Mouse (Mus musculus): Measurements from ENCODE around the gene Gpr182. TPM values are rescaled to one million over a fixed set of nuclear protein-coding genes. Genes with fewer than 3 reads are reported as not detected.

Gpr182 gene
- polyA plus RNA-seq, 1 experiment from 2014 or later: 2.6 TPM

DNA sequence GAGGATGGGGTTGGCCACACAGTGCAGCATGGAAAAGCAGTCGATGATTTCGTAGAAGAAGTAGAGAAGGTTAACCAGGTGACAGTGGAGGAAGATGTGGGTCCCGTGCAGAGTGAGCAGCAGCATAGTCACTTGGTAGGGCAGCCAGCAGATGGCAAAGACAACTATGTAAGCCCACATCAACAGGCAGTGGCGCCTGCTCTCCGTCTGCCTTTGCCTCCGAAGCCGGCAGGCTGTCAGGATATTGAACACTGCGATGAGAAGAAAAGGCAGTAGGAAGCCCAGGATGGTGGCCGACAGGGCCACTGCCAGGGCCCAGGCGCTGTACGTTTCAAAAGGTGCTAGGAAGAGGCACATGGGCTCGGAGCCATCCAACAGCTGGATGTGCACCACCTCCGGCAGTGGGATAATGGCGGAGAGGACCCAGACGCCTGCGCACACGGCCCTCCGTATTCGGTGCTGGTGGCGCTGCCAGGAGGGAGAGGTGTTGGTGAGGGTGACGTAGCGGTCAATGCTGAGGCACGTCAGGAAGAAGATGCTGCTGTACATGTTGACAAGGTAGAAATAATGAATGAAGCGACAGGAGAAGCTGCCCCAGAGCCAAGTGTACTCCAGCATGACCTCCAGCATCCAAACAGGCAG, 1.3 kb downstream of the Gpr182 start:
- Histone ChIP-seq H3K4me3 (ENCODE audit: low read depth, low read length) (peak overlapping the region; percentile 24), H3K4me2 (peak overlapping the region; percentile 54), H3K27ac (ENCODE audit: low read depth) (0 out of 2 replicates have a peak overlapping the region, but pooled peaks have one; percentile 18), H3K9me3 (ENCODE audit: low read depth, low read length) (no peaks in the 10 kb centered on the region), H3K36me3 (ENCODE audit: insufficient read depth) (peaks cover 30% of the 10 kb centered on the region), H3K9ac (no peak overlapping the region; the same call in 1 of the 2 replicates), H3K27me3 (ENCODE audit: insufficient read depth, low read length) (no peaks in the 10 kb centered on the region), H3K4me1 (ENCODE audit: insufficient read depth) (0 out of 2 replicates have a peak, but pooled peaks cover 5% of the 10 kb centered on the region)
- TF ChIP-seq CTCF (IDR thresholded peaks at IDR 0.05; ENCODE audit: low read depth): no peak
- no peak for DNase-seq
- 49% methylated on average over 24 of the region's 24 CpGs for WGBS
- no peak for ATAC-seq (ENCODE audit: insufficient read depth)

DNA sequence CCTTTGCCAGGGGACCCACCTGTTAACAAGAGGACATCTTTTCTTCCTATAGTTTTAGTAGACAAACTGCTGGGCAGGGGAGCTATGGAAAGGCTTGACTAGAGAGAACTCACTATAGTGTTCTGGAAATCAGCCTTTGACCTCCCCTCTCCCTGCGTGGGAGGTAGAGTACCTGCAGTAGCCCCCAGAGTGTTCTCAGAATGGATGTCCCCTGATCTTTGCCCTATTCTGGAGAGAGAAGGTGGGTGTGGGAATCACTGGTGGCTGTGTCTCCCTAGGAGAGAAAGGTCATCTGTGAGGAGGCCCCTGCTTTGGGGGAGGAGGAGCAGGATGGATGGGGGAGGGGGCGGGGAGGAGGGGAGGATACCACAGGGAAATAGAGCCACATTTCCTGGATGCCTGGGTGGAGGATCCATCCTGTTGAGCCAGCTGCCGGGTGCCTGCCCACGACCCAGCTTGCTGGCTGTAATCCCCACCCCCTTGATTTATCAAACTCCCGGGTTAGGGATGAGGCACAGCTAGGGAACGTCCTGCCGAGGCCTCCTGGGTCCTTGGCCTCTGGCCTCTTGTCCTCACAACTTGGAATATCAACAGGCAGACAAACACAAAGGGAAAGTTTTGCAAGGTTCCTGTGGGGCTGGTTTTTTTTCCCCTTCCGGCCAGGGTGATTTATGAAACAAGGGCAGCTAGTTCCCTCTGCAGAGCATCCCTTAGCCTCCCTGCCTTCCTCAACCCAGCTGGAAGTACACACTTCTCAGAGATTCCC, 2.5 kb downstream of the Gpr182 start:
- no peak overlapping the region for H3K9ac ChIP-seq
- H3K9me3 ChIP-seq (ENCODE audit: low read depth, low read length): no peaks in the 10 kb centered on the region
- WGBS: 7% methylated on average over 7 of the region's 8 CpGs
- H3K4me3 ChIP-seq (ENCODE audit: low read depth, low read length): 0 out of 2 replicates have a peak overlapping the region, but pooled peaks have one; percentile 24
- 0 out of 2 replicates have a peak, but pooled peaks cover 5% of the 10 kb centered on the region for H3K4me1 ChIP-seq (ENCODE audit: insufficient read depth)
- H3K36me3 ChIP-seq (ENCODE audit: insufficient read depth): peaks cover 42% of the 10 kb centered on the region
- H3K4me2 ChIP-seq: peak overlapping the region; percentile 54; the same call in 1 of the 2 replicates
- ATAC-seq (ENCODE audit: insufficient read depth): peak; percentile 60; the same call in 1 of the 2 replicates
- TF ChIP-seq CTCF (IDR thresholded peaks at IDR 0.05; ENCODE audit: low read depth): no peak
- DNase-seq: peak; percentile 61
- H3K27ac ChIP-seq (ENCODE audit: low read depth): no peak overlapping the region
- H3K27me3 ChIP-seq (ENCODE audit: insufficient read depth, low read length): no peaks in the 10 kb centered on the region

DNA sequence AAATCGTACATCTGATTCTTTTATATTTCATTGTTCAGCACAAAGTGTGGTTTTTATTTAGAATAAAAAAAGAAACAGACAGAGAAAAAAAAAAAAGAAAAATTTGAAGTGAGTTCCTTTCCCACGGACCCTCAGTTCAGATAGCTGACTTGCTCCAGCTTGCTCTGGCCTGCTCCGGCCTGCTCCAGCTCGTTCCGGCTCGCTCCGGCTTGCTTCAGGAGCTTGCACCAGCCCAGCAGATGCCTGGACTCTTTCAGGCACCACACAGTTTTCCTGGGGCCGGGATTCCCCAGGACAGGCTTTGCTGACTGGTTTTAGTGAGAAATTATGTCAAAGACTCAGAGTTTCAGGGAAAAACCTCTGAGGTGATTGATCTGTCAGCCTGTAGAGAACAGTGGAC, 4.3 kb downstream of the Gpr182 start:
- H3K9me3 ChIP-seq (ENCODE audit: low read depth, low read length): no peaks in the 10 kb centered on the region
- no peaks in the 10 kb centered on the region for H3K27me3 ChIP-seq (ENCODE audit: insufficient read depth, low read length)
- 89% methylated on average over 8 of the region's 8 CpGs for WGBS
- H3K27ac ChIP-seq (ENCODE audit: low read depth): no peak overlapping the region
- no peak for TF ChIP-seq CTCF (IDR thresholded peaks at IDR 0.05; ENCODE audit: low read depth)
- ATAC-seq (ENCODE audit: insufficient read depth) (no peak), DNase-seq (no peak)
- H3K4me1 ChIP-seq (ENCODE audit: insufficient read depth): 0 out of 2 replicates have a peak, but pooled peaks cover 5% of the 10 kb centered on the region
- H3K4me3 ChIP-seq (ENCODE audit: low read depth, low read length): no peak overlapping the region
- no peak overlapping the region for H3K4me2 ChIP-seq
- peaks cover 60% of the 10 kb centered on the region for H3K36me3 ChIP-seq (ENCODE audit: insufficient read depth)
- H3K9ac ChIP-seq: no peak overlapping the region

DNA sequence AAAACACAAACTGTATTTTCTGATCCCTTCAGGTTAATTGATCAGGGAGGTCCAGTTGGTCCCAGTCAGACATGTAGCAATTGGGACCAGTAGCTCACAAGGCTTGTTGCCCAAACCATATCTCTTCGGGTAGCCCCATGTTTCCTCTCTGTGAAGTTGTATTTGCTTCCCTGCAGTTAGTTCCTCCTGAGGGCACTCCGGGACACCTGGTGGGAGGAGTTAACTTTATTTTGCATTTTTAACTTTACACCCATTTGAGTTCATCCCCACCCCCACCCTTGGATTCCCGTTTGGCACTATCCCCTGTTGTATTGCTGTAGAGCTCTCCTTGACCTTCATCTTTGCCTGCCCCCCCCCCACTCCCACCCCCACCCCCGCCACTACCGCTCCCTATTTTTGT, 5.6 kb downstream of the Gpr182 start:
- no peaks in the 10 kb centered on the region for H3K27me3 ChIP-seq (ENCODE audit: insufficient read depth, low read length)
- H3K9ac ChIP-seq: no peak overlapping the region
- no peak overlapping the region for H3K4me2 ChIP-seq
- no peaks in the 10 kb centered on the region for H3K9me3 ChIP-seq (ENCODE audit: low read depth, low read length)
- TF ChIP-seq CTCF (IDR thresholded peaks at IDR 0.05; ENCODE audit: low read depth): no peak
- ATAC-seq (ENCODE audit: insufficient read depth) (no peak), DNase-seq (no peak)
- no peak overlapping the region for H3K27ac ChIP-seq (ENCODE audit: low read depth)
- peaks cover 71% of the 10 kb centered on the region for H3K36me3 ChIP-seq (ENCODE audit: insufficient read depth)
- H3K4me1 ChIP-seq (ENCODE audit: insufficient read depth): peaks cover 5% of the 10 kb centered on the region; the same call in 1 of the 2 replicates
- no peak overlapping the region for H3K4me3 ChIP-seq (ENCODE audit: low read depth, low read length)
- WGBS: 61% methylated on average over 5 of the region's 5 CpGs

DNA sequence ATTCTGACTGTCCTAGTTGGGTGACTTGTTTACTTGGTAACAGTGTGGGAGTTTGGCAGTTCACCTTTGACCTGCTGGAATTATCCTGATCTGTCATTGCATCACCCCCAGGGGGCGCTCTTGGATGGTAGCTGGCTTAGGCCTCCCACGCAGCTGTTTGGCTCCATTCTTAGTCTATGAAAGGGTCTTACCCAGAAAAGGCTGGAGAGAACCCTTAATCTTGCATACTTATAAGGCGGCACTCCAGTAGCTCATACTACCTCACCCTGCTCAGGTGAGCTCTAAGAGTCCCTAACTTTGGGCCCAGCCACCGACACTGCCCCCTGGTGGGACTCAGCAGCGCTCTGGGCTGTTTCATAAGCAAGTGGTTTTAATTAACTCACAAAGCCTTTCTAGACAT, 6.9 kb downstream of the Gpr182 start:
- 63% methylated on average over 5 of the region's 5 CpGs for WGBS
- H3K4me2 ChIP-seq: no peak overlapping the region
- no peak overlapping the region for H3K4me3 ChIP-seq (ENCODE audit: low read depth, low read length)
- TF ChIP-seq CTCF (IDR thresholded peaks at IDR 0.05; ENCODE audit: low read depth): peak; percentile 70
- no peaks in the 10 kb centered on the region for H3K27me3 ChIP-seq (ENCODE audit: insufficient read depth, low read length)
- DNase-seq: peak; percentile 65
- no peak overlapping the region for H3K27ac ChIP-seq (ENCODE audit: low read depth)
- H3K36me3 ChIP-seq (ENCODE audit: insufficient read depth): peaks cover 71% of the 10 kb centered on the region
- ATAC-seq (ENCODE audit: insufficient read depth): no peak
- no peaks in the 10 kb centered on the region for H3K9me3 ChIP-seq (ENCODE audit: low read depth, low read length)
- peaks cover 12% of the 10 kb centered on the region; the same call in 1 of the 2 replicates for H3K4me1 ChIP-seq (ENCODE audit: insufficient read depth)
- no peak overlapping the region for H3K9ac ChIP-seq

DNA sequence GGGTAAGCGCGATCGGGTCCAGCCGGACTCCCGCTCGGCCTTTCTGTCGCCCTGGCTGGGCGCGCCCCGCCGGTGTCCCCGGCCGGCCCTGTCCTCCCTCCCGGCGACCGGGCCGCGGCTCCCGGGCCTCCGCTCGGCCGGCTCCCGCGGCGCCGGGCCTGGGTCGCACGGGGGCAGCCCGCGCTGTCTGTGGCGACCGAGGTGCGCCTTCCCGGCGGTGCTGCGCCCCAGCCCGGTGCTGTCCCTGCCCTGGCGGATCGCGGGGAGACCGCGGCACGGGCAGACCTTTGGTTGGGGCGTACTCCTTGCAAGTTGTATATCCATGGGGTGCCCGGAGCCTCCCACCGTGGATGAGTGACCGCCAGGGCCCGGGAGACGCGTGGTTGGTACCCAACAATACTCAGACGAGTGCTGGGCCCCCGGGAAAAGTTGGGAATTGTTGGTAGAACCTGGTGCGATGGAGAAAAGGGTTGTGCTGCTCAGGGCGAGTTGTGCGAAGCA, 11.8 kb downstream of the Gpr182 start:
- WGBS: under 1% methylated on average over 50 of the region's 55 CpGs
- DNase-seq: peak; percentile 52
- H3K27me3 ChIP-seq (ENCODE audit: insufficient read depth, low read length): no peaks in the 10 kb centered on the region

More for the DNA sequence above, 11.8 kb downstream of the Gpr182 start:
- ATAC-seq (ENCODE audit: insufficient read depth): peak; percentile 66
- peak overlapping the region; percentile 96 for H3K9ac ChIP-seq
- H3K4me1 ChIP-seq (ENCODE audit: insufficient read depth): peaks cover 7% of the 10 kb centered on the region; the same call in 1 of the 2 replicates
- peak overlapping the region; percentile 83 for H3K27ac ChIP-seq (ENCODE audit: low read depth)
- H3K9me3 ChIP-seq (ENCODE audit: low read depth, low read length): no peaks in the 10 kb centered on the region
- peak overlapping the region; percentile 88 for H3K4me2 ChIP-seq
- H3K36me3 ChIP-seq (ENCODE audit: insufficient read depth): peaks cover 35% of the 10 kb centered on the region
- no peak for TF ChIP-seq CTCF (IDR thresholded peaks at IDR 0.05; ENCODE audit: low read depth)
- peak overlapping the region; percentile 97 for H3K4me3 ChIP-seq (ENCODE audit: low read depth, low read length)

Data from lung, embryonic 14.5 days (tissue).